Mouse (Mus musculus) MEL (cell line): Measurements from ENCODE around the gene Acaa1a. TPM values are rescaled to one million over a fixed set of nuclear protein-coding genes. Genes with fewer than 3 reads are reported as not detected.
A peak's percentile ranks its signal among the peaks of the same experiment; 100 is the strongest.

ENCODE experiments used
- DNase-seq: peaks from one replicate; pipeline ENCODE4 v3.0.0; 2011; ENCODE audit warnings: low read depth, low spot score
- H3K27ac ChIP-seq: 2 replicates; pipeline ENCODE4 v1.5.1; 2012; ENCODE audit warnings: low read depth, mild to moderate bottlenecking, control low read depth, low read length, moderate library complexity; ENCODE audit not compliant: control insufficient read depth
- H3K27me3 ChIP-seq, 2 experiments: fragments of 150-350 bp in 1 of 2; sonication (generic) in 1 of 2; 2 replicates each; pipeline ENCODE4 v1.6.1; 2012; ENCODE audit warnings: low read length in 2 of 2, mild to moderate bottlenecking in 2 of 2, improper control_type of control experiment in 1 of 2, moderate library complexity in 1 of 2; ENCODE audit not compliant: insufficient read depth in 2 of 2, control insufficient read depth in 1 of 2
- H3K36me3 ChIP-seq, 2 experiments: 2 replicates each; pipeline ENCODE4 v1.6.1; 2012 to 2014; ENCODE audit warnings: low read length in 2 of 2, improper control_type of control experiment in 1 of 2, inconsistent platforms in 1 of 2, mild to moderate bottlenecking in 1 of 2; ENCODE audit not compliant: insufficient read depth in 2 of 2, control insufficient read depth in 1 of 2
- H3K4me1 ChIP-seq, 2 experiments: fragments of 150-350 bp in 1 of 2; sonication (generic) in 1 of 2; 2 replicates each; pipeline ENCODE4 v1.6.1; 2012; ENCODE audit warnings: low read length in 2 of 2, improper control_type of control experiment in 1 of 2, mild to moderate bottlenecking in 1 of 2; ENCODE audit not compliant: insufficient read depth in 2 of 2, control insufficient read depth in 1 of 2
- H3K4me3 ChIP-seq, 2 experiments: fragments of 150-350 bp in 1 of 2; sonication (generic) in 1 of 2; 2 replicates each; pipeline ENCODE4 v1.5.1; 2012; ENCODE audit warnings: low read depth in 2 of 2, low read length in 2 of 2, mild to moderate bottlenecking in 2 of 2, moderate library complexity in 2 of 2, control low read depth in 1 of 2, improper control_type of control experiment in 1 of 2; ENCODE audit not compliant: control insufficient read depth in 1 of 2, insufficient read depth in 1 of 2
- H3K79me2 ChIP-seq: 2 replicates; pipeline ENCODE4 v1.6.1; 2012; ENCODE audit warnings: mild to moderate bottlenecking, low read length, moderate library complexity; ENCODE audit not compliant: control insufficient read depth, poor library complexity, insufficient read depth
- H3K9ac ChIP-seq: 2 replicates; pipeline ENCODE4 v1.6.1; 2012; ENCODE audit warnings: low read depth, mild to moderate bottlenecking, control low read depth, low read length, moderate library complexity; ENCODE audit not compliant: control insufficient read depth, poor library complexity, severe bottlenecking
- H3K9me3 ChIP-seq: fragments of 150-350 bp; sonication (generic); replicated peaks from 2 replicates; pipeline ENCODE4 v1.6.1; 2012; ENCODE audit warnings: mild to moderate bottlenecking, low read length, improper control_type of control experiment, moderate library complexity; ENCODE audit not compliant: insufficient read depth
- CHD1 ChIP-seq: IDR thresholded peaks from 2 replicates; pipeline ENCODE4 v1.6.1; 2012; ENCODE audit warnings: low read depth, mild to moderate bottlenecking, inconsistent platforms, low read length, improper control_type of control experiment
- CHD2 ChIP-seq: IDR thresholded peaks from 2 replicates; pipeline ENCODE4 v1.6.1; 2011; ENCODE audit warnings: low read length, improper control_type of control experiment
- E2F4 ChIP-seq: IDR thresholded peaks from 2 replicates; pipeline ENCODE4 v1.6.1; 2011; ENCODE audit warnings: low read depth, low read length, improper control_type of control experiment, borderline replicate concordance
- ELF1 ChIP-seq: IDR thresholded peaks from 2 replicates; pipeline ENCODE4 v1.6.1; 2014; ENCODE audit warnings: low read depth, mild to moderate bottlenecking, inconsistent platforms, low read length, improper control_type of control experiment, moderate library complexity
- EP300 ChIP-seq, 2 experiments: IDR thresholded peaks; 2 replicates each; pipeline ENCODE4 v1.6.1; 2011; ENCODE audit warnings: improper control_type of control experiment in 2 of 2, low read length in 2 of 2, low read depth in 1 of 2, mild to moderate bottlenecking in 1 of 2
- ETS1 ChIP-seq: IDR thresholded peaks from 2 replicates; pipeline ENCODE4 v1.6.1; 2012; ENCODE audit warnings: low read depth, mild to moderate bottlenecking, inconsistent platforms, low read length, improper control_type of control experiment, moderate library complexity
- GATA1 ChIP-seq: IDR thresholded peaks from 2 replicates; pipeline ENCODE4 v1.6.1; 2011; ENCODE audit warnings: low read depth, low read length, improper control_type of control experiment
- HCFC1 ChIP-seq: IDR thresholded peaks from 2 replicates; pipeline ENCODE4 v1.6.1; 2012; ENCODE audit warnings: low read depth, mild to moderate bottlenecking, inconsistent platforms, low read length, improper control_type of control experiment, moderate library complexity
- KAT2A ChIP-seq: conservative IDR thresholded peaks from 2 replicates; pipeline ENCODE4 v1.6.1; 2012; ENCODE audit warnings: low read depth, low read length, improper control_type of control experiment, inconsistent platforms
- MAFK ChIP-seq: IDR thresholded peaks from 2 replicates; pipeline ENCODE4 v1.6.1; 2011; ENCODE audit warnings: low read depth, mild to moderate bottlenecking, low read length, improper control_type of control experiment, borderline replicate concordance
- MAX ChIP-seq: IDR thresholded peaks from 2 replicates; pipeline ENCODE4 v1.6.1; 2011; ENCODE audit warnings: low read length, improper control_type of control experiment
- MAZ ChIP-seq: IDR thresholded peaks from 2 replicates; pipeline ENCODE4 v1.6.1; 2012; ENCODE audit warnings: low read depth, mild to moderate bottlenecking, inconsistent platforms, low read length, improper control_type of control experiment
- MYB ChIP-seq: IDR thresholded peaks from 2 replicates; pipeline ENCODE4 v1.6.1; 2011; ENCODE audit warnings: mild to moderate bottlenecking, low read depth, low read length, improper control_type of control experiment
- NELFE ChIP-seq: IDR thresholded peaks from 2 replicates; pipeline ENCODE4 v1.6.1; 2011; ENCODE audit warnings: low read depth, low read length, improper control_type of control experiment
- NRF1 ChIP-seq: IDR thresholded peaks from 2 replicates; pipeline ENCODE4 v1.6.1; 2014; ENCODE audit warnings: low read depth, mild to moderate bottlenecking, inconsistent platforms, low read length, improper control_type of control experiment, moderate library complexity; ENCODE audit not compliant: poor library complexity, insufficient read depth, severe bottlenecking
- POLR2AphosphoS2 ChIP-seq: IDR thresholded peaks from 2 replicates; pipeline ENCODE4 v1.6.1; 2011; ENCODE audit warnings: low read length, improper control_type of control experiment
- POLR2AphosphoS5 ChIP-seq: IDR thresholded peaks from 2 replicates; pipeline ENCODE4 v1.6.1; 2012; ENCODE audit warnings: low read depth, borderline replicate concordance, mild to moderate bottlenecking, inconsistent platforms, low read length, moderate library complexity, mixed read lengths
- RAD21 ChIP-seq: IDR thresholded peaks from 2 replicates; pipeline ENCODE4 v1.6.1; 2011; ENCODE audit warnings: mild to moderate bottlenecking, low read depth, low read length, improper control_type of control experiment
- RCOR1 ChIP-seq: IDR thresholded peaks from 2 replicates; pipeline ENCODE4 v1.6.1; 2012; ENCODE audit warnings: low read depth, mild to moderate bottlenecking, inconsistent platforms, low read length, improper control_type of control experiment
- SIN3A ChIP-seq: IDR thresholded peaks from 2 replicates; pipeline ENCODE4 v1.6.1; 2012; ENCODE audit warnings: low read length, improper control_type of control experiment, inconsistent platforms
- TAL1 ChIP-seq: IDR thresholded peaks from 2 replicates; pipeline ENCODE4 v1.6.1; 2012; ENCODE audit warnings: mild to moderate bottlenecking, inconsistent platforms, low read length, moderate library complexity, mixed read lengths
- UBTF ChIP-seq: IDR thresholded peaks from 2 replicates; pipeline ENCODE4 v1.6.1; 2012; ENCODE audit warnings: low read depth, mild to moderate bottlenecking, inconsistent platforms, low read length, improper control_type of control experiment, moderate library complexity, borderline replicate concordance; ENCODE audit not compliant: insufficient read depth
- USF1 ChIP-seq: IDR thresholded peaks from 2 replicates; pipeline ENCODE4 v1.6.1; 2014; ENCODE audit warnings: low read depth, mild to moderate bottlenecking, inconsistent platforms, low read length, improper control_type of control experiment, moderate library complexity
- ZC3H11A ChIP-seq: IDR thresholded peaks from 2 replicates; pipeline ENCODE4 v1.6.1; 2012; ENCODE audit warnings: low read depth, mild to moderate bottlenecking, inconsistent platforms, low read length, improper control_type of control experiment
- ZMIZ1 ChIP-seq: IDR thresholded peaks from 2 replicates; pipeline ENCODE4 v1.6.1; 2012; ENCODE audit warnings: low read depth, mild to moderate bottlenecking, inconsistent platforms, low read length, improper control_type of control experiment, moderate library complexity
- ZNF384 ChIP-seq: IDR thresholded peaks from 2 replicates; pipeline ENCODE4 v1.6.1; 2012; ENCODE audit warnings: low read depth, mild to moderate bottlenecking, inconsistent platforms, low read length, improper control_type of control experiment
- polyA plus RNA-seq, 2 experiments: library from polyadenylated mRNA; stranded (reverse) in 1 of 2; unstranded in 1 of 2; fragments of >175 nt in 1 of 2; fragments of >200 nt in 1 of 2; gene quantifications; 2 replicates each; pipeline versions ENCODE4 v1.2.1 to v1.2.4; 2012; ENCODE audit warnings: low replicate concordance in 2 of 2, low read depth in 1 of 2; ENCODE audit not compliant: insufficient read length in 2 of 2, insufficient read depth in 1 of 2, missing spikeins in 1 of 2
- total RNA-seq: library from RNA; depleted of rRNA; stranded (reverse); fragments of 300-350 nt; gene quantifications from 2 replicates; pipeline ENCODE4 v1.2.3, GENCODE M21; 2012

Acaa1a gene
- total and polyA plus RNA-seq, 3 experiments, result 19.5 to 22.1 TPM; not detected in 1

GRCm38 (mm10) chr9:119321392-119322229 is 17.9 kb upstream of the Acaa1a start:
- TF ChIP-seq SIN3A (peak; percentile 17; the same call in 1 of the 2 replicates), MAX (0 out of 2 replicates have a peak, but pooled peaks have one; percentile 10), ETS1 (no peak)

GRCm38 (mm10) chr9:119322289-119323259 is 16.9 kb upstream of the Acaa1a start, which contains the start of gene Oxsr1:
Gene Oxsr1, minus strand, starts transcription at chr9:119322427.
- peak; percentile 100 for DNase-seq
- Histone ChIP-seq H3K9ac (peak within 1 kb of the TSS; percentile 95), H3K4me1 (peaks cover 4 to 10% of the 10 kb centered on the region in 2 experiments), H3K27me3 (no peaks in the 10 kb centered on the region), H3K9me3 (no peaks in the 10 kb centered on the region), H3K36me3 (peaks cover 0 to 15% of the 10 kb centered on the region in 2 experiments; a peak in 2 of 4 replicates), H3K27ac (peak within 1 kb of the TSS; percentile 97), H3K79me2 (peaks cover 41% of the 10 kb centered on the region), H3K4me3 (peak within 1 kb of the TSS; percentile 76 to 84)
- TF ChIP-seq MAZ (peak; percentile 83), CHD1 (no peak), GATA1 (no peak), ZNF384 (peak; percentile 97), MAX (peak; percentile 66), RCOR1 (peak; percentile 74), ELF1 (peak; percentile 81), USF1 (peak; percentile 34; the same call in 1 of the 2 replicates), RAD21 (no peak), NRF1 (peak; percentile 53), POLR2AphosphoS5 (no peak), CHD2 (peak; percentile 74), UBTF (no peak), ZMIZ1 (peak; percentile 76; the same call in 1 of the 2 replicates), KAT2A (peak; percentile 66; the same call in 1 of the 2 replicates), HCFC1 (peak; percentile 93), POLR2AphosphoS2 (peak; percentile 43; the same call in 1 of the 2 replicates), ZC3H11A (no peak), NELFE (peak; percentile 83), MAFK (no peak), TAL1 (no peak), EP300 (IDR thresholded peaks at IDR 0.05; ENCODE audit: low read depth in 1 of 2, low read length in 2 of 2) (peak in 1 of 2 experiments; percentile 45; a peak in 1 of 4 replicates), SIN3A (peak; percentile 91), MYB (no peak), ETS1 (peak; percentile 84), E2F4 (peak; percentile 59; the same call in 1 of the 2 replicates)

More at GRCm38 (mm10) chr9:119321392-119322229, 17.9 kb upstream of the Acaa1a start:
- peaks cover 4 to 9% of the 10 kb centered on the region in 2 experiments for H3K4me1 ChIP-seq
- DNase-seq, result peak; percentile 45
- no peaks in the 10 kb centered on the region for H3K27me3 ChIP-seq
- peak overlapping the region; percentile 95 for H3K9ac ChIP-seq
- H3K4me3 ChIP-seq, result peak overlapping the region; percentile 66 to 84
- H3K36me3 ChIP-seq, result peaks cover 0 to 15% of the 10 kb centered on the region in 2 experiments; a peak in 2 of 4 replicates
- peaks cover 48% of the 10 kb centered on the region for H3K79me2 ChIP-seq
- H3K27ac ChIP-seq, result peak overlapping the region; percentile 97
- H3K9me3 ChIP-seq, result no peaks in the 10 kb centered on the region
